Mouse (Mus musculus) E14TG2a.4 (cell line): ENCODE data around the gene Rph3a.
"Not testable (repeated sequence)": the region's sequence is repeated elsewhere in the genome, so short reads cannot be mapped to it uniquely, and the experiment has no call there.

Source experiments
- H3K27me3 ChIP-seq: 2 replicates; pipeline ENCODE4 v1.6.1; 2014; ENCODE audit warnings: low read length, control low read depth; ENCODE audit not compliant: insufficient read depth
- H3K36me3 ChIP-seq: 2 replicates; pipeline ENCODE4 v1.6.1; 2014; ENCODE audit warnings: low read length, control low read depth; ENCODE audit not compliant: insufficient read depth
- H3K4me1 ChIP-seq: replicated peaks from 2 replicates; pipeline ENCODE4 v1.6.1; 2014; ENCODE audit warnings: low read depth, low read length, control low read depth
- H3K4me3 ChIP-seq: replicated peaks from 2 replicates; pipeline ENCODE4 v1.5.1; 2014; ENCODE audit warnings: mild to moderate bottlenecking, low read length
- H3K9me3 ChIP-seq: 2 replicates; pipeline ENCODE4 v1.6.1; 2014; ENCODE audit warnings: low read length, control low read depth
- CTCF ChIP-seq: conservative IDR thresholded peaks from 2 replicates; pipeline ENCODE4 v1.5.1; 2014; ENCODE audit warnings: low read length
- NANOG ChIP-seq: IDR thresholded peaks from 2 replicates; pipeline ENCODE4 v1.6.1; 2014; ENCODE audit warnings: borderline replicate concordance, low read length, mixed read lengths
- POU5F1 ChIP-seq: IDR thresholded peaks from 2 replicates; pipeline ENCODE4 v1.6.1; 2014; ENCODE audit warnings: low read length, borderline replicate concordance

Rph3a gene

GRCm38 (mm10) chr5:120898307-120898706 is 111.6 kb downstream of the Rph3a start:
- peaks cover 12% of the 10 kb centered on the region; the same call in 1 of the 2 replicates for H3K27me3 ChIP-seq
- H3K4me3 ChIP-seq = no peak overlapping the region
- H3K36me3 ChIP-seq = peaks cover 38% of the 10 kb centered on the region
- H3K4me1 ChIP-seq = peaks cover 32% of the 10 kb centered on the region
- TF ChIP-seq CTCF (no peak), POU5F1 (no peak), NANOG (no peak)
- H3K9me3 ChIP-seq = peaks cover 7% of the 10 kb centered on the region; the same call in 1 of the 2 replicates

- peaks cover 7% of the 10 kb centered on the region; the same call in 1 of the 2 replicates for H3K27me3 ChIP-seq
- H3K36me3 ChIP-seq = peaks cover 38% of the 10 kb centered on the region
- TF ChIP-seq NANOG (no peak), CTCF (no peak), POU5F1 (no peak)
- H3K9me3 ChIP-seq = peaks cover 30% of the 10 kb centered on the region
- H3K4me1 ChIP-seq = peaks cover 53% of the 10 kb centered on the region
- no peak overlapping the region for H3K4me3 ChIP-seq
Measured at GRCm38 (mm10) chr5:120895231-120895900, 114.5 kb downstream of the Rph3a start.

DNA sequence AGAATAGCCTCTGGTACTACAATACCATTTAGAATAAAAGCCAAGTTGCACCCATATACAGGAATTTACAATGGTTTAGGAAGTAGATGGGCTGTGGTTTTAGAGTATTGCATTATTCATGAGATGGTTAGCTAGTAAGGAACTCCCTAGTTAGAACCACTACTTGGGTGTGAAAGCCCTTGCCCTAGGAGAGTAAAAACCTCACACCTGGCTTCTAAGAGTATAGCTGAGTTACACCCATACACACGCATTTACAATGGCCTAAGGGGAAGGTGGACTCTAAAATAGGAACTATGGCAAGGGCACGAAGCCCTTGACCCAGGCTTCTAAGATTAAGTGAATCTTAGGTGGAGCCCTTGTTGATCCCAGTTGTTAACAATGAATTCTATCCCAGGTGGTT is 115.2 kb downstream of the Rph3a start:
- H3K4me3 ChIP-seq, H3K27me3 ChIP-seq: not testable (repeated sequence)
- Histone ChIP-seq H3K36me3 (peaks cover 41% of the 10 kb centered on the region), H3K9me3 (peaks cover 30% of the 10 kb centered on the region), H3K4me1 (peaks cover 59% of the 10 kb centered on the region)
- peak; percentile 89; the same call in 1 of the 2 replicates for TF ChIP-seq POU5F1

DNA sequence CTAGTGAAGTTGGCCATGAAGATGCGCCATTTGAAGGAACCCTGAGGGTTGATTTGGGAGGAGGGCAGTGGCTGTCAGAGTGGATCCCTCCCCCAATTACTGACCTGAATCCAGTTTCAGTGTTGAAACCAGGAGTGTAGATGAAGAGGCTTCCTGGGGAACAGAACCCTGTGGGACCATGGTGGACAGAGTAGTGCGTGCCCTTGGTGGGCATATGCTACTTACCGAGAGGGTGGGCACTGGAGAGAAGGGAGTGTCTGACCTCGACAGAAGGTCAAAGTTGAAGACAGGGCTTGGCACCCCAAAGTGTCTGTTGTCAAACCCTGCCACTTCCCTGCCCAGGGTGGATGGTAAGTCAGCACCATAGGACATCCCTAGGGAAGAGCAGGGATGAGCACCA is 116.0 kb downstream of the Rph3a start:
- H3K4me3 ChIP-seq, H3K27me3 ChIP-seq: not testable (repeated sequence)
- Histone ChIP-seq H3K4me1 (peaks cover 64% of the 10 kb centered on the region), H3K36me3 (peaks cover 33% of the 10 kb centered on the region), H3K9me3 (peaks cover 30% of the 10 kb centered on the region)

DNA sequence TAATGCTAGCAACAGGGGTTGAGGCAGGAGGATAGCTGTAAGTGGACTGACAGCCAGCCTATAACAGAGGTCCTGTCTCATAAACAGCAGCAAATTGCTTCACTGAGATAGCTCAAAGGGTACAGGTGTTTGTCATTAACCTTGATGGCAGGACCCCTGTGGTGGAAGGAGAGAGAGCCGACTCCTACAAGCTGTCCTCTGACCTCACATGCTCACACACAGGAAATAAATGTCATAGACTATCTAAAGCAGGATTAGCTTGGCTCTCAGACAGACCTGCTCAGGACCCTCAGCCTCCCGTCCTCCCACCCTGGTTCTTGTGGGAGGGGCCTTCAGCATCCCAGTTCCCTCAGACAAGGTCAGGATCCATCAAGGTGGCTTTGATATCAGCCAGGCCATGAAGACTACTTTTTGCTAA is 117.6 kb downstream of the Rph3a start:
- peaks cover 30% of the 10 kb centered on the region for H3K9me3 ChIP-seq
- H3K36me3 ChIP-seq = peaks cover 27% of the 10 kb centered on the region
- H3K27me3 ChIP-seq = no peaks in the 10 kb centered on the region
- TF ChIP-seq CTCF (no peak), POU5F1 (no peak), NANOG (no peak)
- H3K4me3 ChIP-seq = no peak overlapping the region
- H3K4me1 ChIP-seq = peaks cover 71% of the 10 kb centered on the region

- peak overlapping the region; percentile 77; the same call in 1 of the 2 replicates for H3K4me3 ChIP-seq
Measured at GRCm38 (mm10) chr5:120891566-120892242, 118.2 kb downstream of the Rph3a start.

DNA sequence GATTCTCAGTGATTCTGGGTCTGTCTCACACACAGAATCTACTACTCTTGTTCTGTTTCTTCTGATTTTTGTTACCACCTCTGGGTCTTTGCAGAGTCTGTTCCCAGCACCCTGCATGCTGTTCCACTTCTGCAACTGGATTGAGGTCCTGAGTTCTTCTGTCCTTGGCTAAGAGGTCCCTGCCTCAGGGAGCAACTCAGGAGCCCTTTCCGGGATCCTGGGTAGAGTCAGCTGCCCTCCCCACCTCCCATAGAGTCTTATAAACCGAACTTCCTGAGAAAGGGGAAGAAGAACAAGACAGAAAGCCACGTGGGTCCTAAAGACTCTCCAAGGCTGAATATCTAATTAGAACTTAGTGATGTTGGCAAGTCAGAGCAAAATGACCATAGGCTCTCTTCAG is 118.9 kb downstream of the Rph3a start:
- Histone ChIP-seq H3K36me3 (peaks cover 27% of the 10 kb centered on the region), H3K9me3 (peaks cover 30% of the 10 kb centered on the region), H3K4me1 (peaks cover 72% of the 10 kb centered on the region), H3K27me3 (no peaks in the 10 kb centered on the region), H3K4me3 (peak overlapping the region; percentile 77; the same call in 1 of the 2 replicates)
- no peak for TF ChIP-seq NANOG
- TF ChIP-seq CTCF = no peak
- no peak for TF ChIP-seq POU5F1

More at GRCm38 (mm10) chr5:120891566-120892242, 118.2 kb downstream of the Rph3a start:
- Histone ChIP-seq H3K9me3 (peaks cover 30% of the 10 kb centered on the region), H3K36me3 (peaks cover 27% of the 10 kb centered on the region), H3K4me1 (peaks cover 74% of the 10 kb centered on the region)
- H3K27me3 ChIP-seq = not testable (repeated sequence)
